Mouse (Mus musculus): ENCODE measurements at regions not wholly inside any gene's neighbourhood (a gene's known extent, or its start where the extent isn't known, plus 50 kb on each side); places are given as distances from the start of the nearest gene placed in this dataset.

DNA sequence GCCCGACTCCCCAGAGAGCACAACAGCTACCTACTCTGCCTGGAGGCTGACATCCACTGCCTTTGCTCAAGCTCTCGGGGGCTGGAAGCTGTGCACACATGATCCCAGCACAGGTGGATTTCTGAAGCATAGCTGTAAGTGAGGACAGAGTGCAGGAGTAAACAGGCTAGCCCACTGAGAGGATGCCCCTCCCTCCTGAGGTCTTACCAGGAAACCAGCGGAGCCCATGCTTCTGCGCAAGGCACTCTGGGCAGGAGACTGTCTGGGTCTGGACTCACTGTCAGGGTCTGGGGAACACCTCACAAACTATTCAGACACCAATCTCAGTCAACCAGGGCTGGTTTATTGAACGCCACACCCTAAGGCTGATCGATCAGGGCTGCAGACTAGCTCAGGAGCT, 197.2 kb upstream of the Eef2kmt start:
- WGBS, result 78% methylated on average over 6 of the region's 6 CpGs
- DNase-seq (ENCODE audit: low spot score), result no peak

DNA sequence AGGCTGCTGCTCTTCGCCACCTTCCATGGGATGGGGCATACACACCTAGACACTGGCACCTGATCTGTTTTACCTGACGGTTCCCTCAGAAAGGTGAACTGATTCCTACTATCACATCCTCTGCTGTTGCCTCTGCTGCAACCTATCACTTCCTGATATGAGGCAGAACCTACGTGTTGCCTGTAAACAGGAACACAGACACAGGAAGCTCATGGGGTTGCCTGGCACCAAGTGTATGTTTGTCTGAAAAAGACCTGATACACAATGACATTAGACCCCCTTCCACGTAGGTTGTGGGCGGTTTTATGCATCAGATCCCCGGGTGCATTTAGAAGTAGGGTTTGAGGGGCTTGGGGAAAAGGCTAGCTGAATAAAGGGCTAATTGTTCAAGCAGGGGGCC, 190.0 kb upstream of the Eef2kmt start:
- no peak overlapping the region for H3K4me3 ChIP-seq (ENCODE audit: low read depth, low read length)
- H3K9me3 ChIP-seq (ENCODE audit: low read length), result no peaks in the 10 kb centered on the region
- H3K27me3 ChIP-seq (ENCODE audit: insufficient read depth, low read length), result no peaks in the 10 kb centered on the region
- H3K9ac ChIP-seq (replicated peaks; ENCODE audit: low read length, poor library complexity, severe bottlenecking), result no peak overlapping the region
- ATAC-seq (ENCODE audit: low FRiP score), result no peak
- no peak for TF ChIP-seq CTCF (IDR thresholded peaks at IDR 0.05)
- 66% methylated on average over 6 of the region's 6 CpGs for WGBS
- H3K27ac ChIP-seq (ENCODE audit: low read depth, low read length), result no peak overlapping the region
- H3K36me3 ChIP-seq (ENCODE audit: insufficient read depth, low read length), result no peaks in the 10 kb centered on the region
- no peaks in the 10 kb centered on the region for H3K4me1 ChIP-seq (ENCODE audit: insufficient read depth, low read length)
- DNase-seq (ENCODE audit: low spot score), result no peak
- no peak overlapping the region for H3K4me2 ChIP-seq (ENCODE audit: low read depth, low read length, poor library complexity, severe bottlenecking)

More for the DNA sequence above, 197.2 kb upstream of the Eef2kmt start:
- Histone ChIP-seq H3K36me3 (ENCODE audit: insufficient read depth, low read length) (no peaks in the 10 kb centered on the region), H3K4me1 (ENCODE audit: insufficient read depth, low read length) (0 out of 2 replicates have a peak, but pooled peaks cover 4% of the 10 kb centered on the region), H3K9ac (replicated peaks; ENCODE audit: low read length, poor library complexity, severe bottlenecking) (no peak overlapping the region; the same call in 1 of the 2 replicates), H3K9me3 (ENCODE audit: low read length) (no peaks in the 10 kb centered on the region), H3K4me3 (ENCODE audit: low read depth, low read length) (no peak overlapping the region), H3K27me3 (ENCODE audit: insufficient read depth, low read length) (peaks cover 10% of the 10 kb centered on the region), H3K27ac (ENCODE audit: low read depth, low read length) (no peak overlapping the region), H3K4me2 (ENCODE audit: low read depth, low read length, poor library complexity, severe bottlenecking) (no peak overlapping the region)
- ATAC-seq (ENCODE audit: low FRiP score), result no peak
- no peak for TF ChIP-seq CTCF (IDR thresholded peaks at IDR 0.05)

DNA sequence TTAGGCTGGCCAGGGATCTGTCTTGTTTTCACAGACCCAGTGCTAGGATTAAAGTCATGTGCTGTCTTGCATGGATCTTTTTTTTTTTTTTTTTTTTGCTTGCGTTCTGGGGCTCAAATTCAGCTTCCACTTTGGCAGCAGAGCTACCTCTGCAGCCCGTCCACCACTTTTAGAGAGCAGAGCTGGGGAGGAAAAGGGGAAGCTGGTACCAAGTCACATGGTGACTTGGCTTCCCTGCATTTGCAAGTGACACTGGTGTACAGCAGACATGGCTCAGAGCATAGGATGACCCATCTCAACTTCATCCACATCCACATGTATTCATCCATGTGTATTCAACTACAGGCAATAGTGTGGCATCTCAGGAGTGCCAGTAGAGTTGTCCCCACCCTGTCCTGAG, 189.0 kb upstream of the Eef2kmt start:
- ATAC-seq (ENCODE audit: low FRiP score), result no peak
- Histone ChIP-seq H3K27me3 (ENCODE audit: insufficient read depth, low read length) (no peaks in the 10 kb centered on the region), H3K9me3 (ENCODE audit: low read length) (no peaks in the 10 kb centered on the region), H3K4me2 (ENCODE audit: low read depth, low read length, poor library complexity, severe bottlenecking) (no peak overlapping the region), H3K4me1 (ENCODE audit: insufficient read depth, low read length) (no peaks in the 10 kb centered on the region), H3K4me3 (ENCODE audit: low read depth, low read length) (no peak overlapping the region), H3K9ac (replicated peaks; ENCODE audit: low read length, poor library complexity, severe bottlenecking) (no peak overlapping the region), H3K27ac (ENCODE audit: low read depth, low read length) (no peak overlapping the region), H3K36me3 (ENCODE audit: insufficient read depth, low read length) (no peaks in the 10 kb centered on the region)
- DNase-seq (ENCODE audit: low spot score), result no peak
- 75% methylated on average over 2 of the region's 2 CpGs for WGBS
- TF ChIP-seq CTCF (IDR thresholded peaks at IDR 0.05), result no peak

DNA sequence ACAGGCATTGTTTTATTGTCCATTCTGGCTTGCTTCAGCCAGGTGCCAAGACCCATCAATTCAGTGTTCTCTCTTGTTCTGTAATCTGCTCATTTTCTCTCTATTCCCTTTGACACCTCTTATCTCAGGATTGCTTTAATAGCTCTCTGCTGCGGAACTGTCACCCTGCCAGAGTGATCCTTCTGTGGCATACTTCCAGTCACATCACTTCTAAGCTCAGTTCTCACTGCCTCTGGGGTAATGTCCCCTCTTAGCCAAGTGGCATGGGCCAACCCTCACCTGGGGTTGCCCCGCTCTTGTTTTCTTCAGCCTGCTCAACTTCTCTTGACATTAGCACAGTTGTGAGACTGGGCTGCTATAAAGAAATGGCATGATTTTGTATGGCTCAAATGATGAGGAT, 183.9 kb upstream of the Eef2kmt start:
- WGBS, result 83% methylated on average over 2 of the region's 2 CpGs

DNA sequence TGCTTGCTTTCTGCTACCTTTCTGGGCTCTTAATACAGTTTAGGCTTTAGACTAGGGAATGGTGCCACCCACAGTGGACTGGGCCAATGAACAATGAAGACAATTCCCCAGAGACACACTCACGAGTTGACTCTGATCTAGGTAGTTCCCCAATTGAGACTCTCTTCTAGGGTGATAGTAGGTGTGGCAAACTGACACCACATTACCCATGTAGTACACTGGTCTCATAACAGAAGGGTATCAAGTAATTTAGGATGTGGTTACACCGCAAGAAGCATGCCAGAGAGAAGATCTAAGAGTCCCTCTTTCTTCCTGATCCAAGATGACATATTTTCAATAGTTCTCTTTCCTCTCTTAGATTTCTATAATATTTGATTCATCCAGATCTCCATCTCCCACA, 182.6 kb upstream of the Eef2kmt start:
- Histone ChIP-seq H3K4me1 (ENCODE audit: insufficient read depth, low read length) (no peaks in the 10 kb centered on the region), H3K9me3 (ENCODE audit: low read length) (no peaks in the 10 kb centered on the region), H3K9ac (replicated peaks; ENCODE audit: low read length, poor library complexity, severe bottlenecking) (no peak overlapping the region), H3K27ac (ENCODE audit: low read depth, low read length) (no peak overlapping the region), H3K27me3 (ENCODE audit: insufficient read depth, low read length) (no peaks in the 10 kb centered on the region), H3K4me3 (ENCODE audit: low read depth, low read length) (no peak overlapping the region), H3K4me2 (ENCODE audit: low read depth, low read length, poor library complexity, severe bottlenecking) (no peak overlapping the region), H3K36me3 (ENCODE audit: insufficient read depth, low read length) (no peaks in the 10 kb centered on the region)
- DNase-seq (ENCODE audit: low spot score) (no peak), ATAC-seq (ENCODE audit: low FRiP score) (no peak)
- no peak for TF ChIP-seq CTCF (IDR thresholded peaks at IDR 0.05)
- WGBS, result 89% methylated on average over 2 of the region's 2 CpGs

More for the DNA sequence above, 183.9 kb upstream of the Eef2kmt start:
- Histone ChIP-seq H3K36me3 (ENCODE audit: insufficient read depth, low read length) (no peaks in the 10 kb centered on the region), H3K27ac (ENCODE audit: low read depth, low read length) (no peak overlapping the region), H3K4me2 (ENCODE audit: low read depth, low read length, poor library complexity, severe bottlenecking) (no peak overlapping the region), H3K4me3 (ENCODE audit: low read depth, low read length) (no peak overlapping the region), H3K4me1 (ENCODE audit: insufficient read depth, low read length) (no peaks in the 10 kb centered on the region), H3K9me3 (ENCODE audit: low read length) (no peaks in the 10 kb centered on the region), H3K27me3 (ENCODE audit: insufficient read depth, low read length) (no peaks in the 10 kb centered on the region), H3K9ac (replicated peaks; ENCODE audit: low read length, poor library complexity, severe bottlenecking) (no peak overlapping the region)
- no peak for TF ChIP-seq CTCF (IDR thresholded peaks at IDR 0.05)
- DNase-seq (ENCODE audit: low spot score) (peak; percentile 15), ATAC-seq (ENCODE audit: low FRiP score) (no peak)

DNA sequence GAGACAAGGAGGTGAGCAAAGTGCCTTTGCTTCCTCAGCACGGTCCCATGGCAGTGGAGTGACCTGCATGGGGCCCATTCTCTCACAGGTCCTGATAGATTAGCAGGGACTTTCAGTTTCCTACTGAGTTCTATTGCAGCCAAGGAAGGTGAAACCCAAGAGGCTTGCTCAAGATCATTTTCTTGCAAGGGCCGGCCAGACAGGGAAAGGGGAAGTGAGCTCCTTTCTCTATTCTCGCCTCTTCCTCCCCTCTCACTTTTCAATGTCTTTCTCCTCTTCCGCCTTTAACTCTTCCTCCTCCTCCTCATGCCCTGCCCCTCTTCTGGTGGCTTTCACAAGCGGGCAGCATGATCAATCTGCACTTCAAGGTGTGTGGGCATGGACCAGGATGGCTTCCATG, 175.9 kb upstream of the Eef2kmt start:
- Histone ChIP-seq H3K9ac (replicated peaks; ENCODE audit: low read length, poor library complexity, severe bottlenecking) (no peak overlapping the region), H3K27me3 (ENCODE audit: insufficient read depth, low read length) (no peaks in the 10 kb centered on the region), H3K4me3 (ENCODE audit: low read depth, low read length) (no peak overlapping the region), H3K36me3 (ENCODE audit: insufficient read depth, low read length) (no peaks in the 10 kb centered on the region), H3K27ac (ENCODE audit: low read depth, low read length) (no peak overlapping the region), H3K4me2 (ENCODE audit: low read depth, low read length, poor library complexity, severe bottlenecking) (no peak overlapping the region), H3K9me3 (ENCODE audit: low read length) (no peaks in the 10 kb centered on the region), H3K4me1 (ENCODE audit: insufficient read depth, low read length) (no peaks in the 10 kb centered on the region)
- 85% methylated on average over 5 of the region's 5 CpGs for WGBS
- DNase-seq (ENCODE audit: low spot score) (no peak), ATAC-seq (ENCODE audit: low FRiP score) (no peak)
- TF ChIP-seq CTCF (IDR thresholded peaks at IDR 0.05), result no peak
